Mouse (Mus musculus): ENCODE results near the gene Fgfr2.
A peak's percentile ranks its signal among the peaks of the same experiment; 100 is the strongest.

Fgfr2 gene

GRCm38 (mm10) chr7:130890871-130891270, 2232.3 kb downstream of the Fgfr2 start:
- DNase-seq (ENCODE audit: low spot score) = no peak

- no peak for DNase-seq (ENCODE audit: low spot score)
These were observed 2235.2 kb downstream of the Fgfr2 start for GRCm38 (mm10) chr7:130887946-130888345.

- no peak for DNase-seq (ENCODE audit: low spot score)
These were observed 2236.9 kb downstream of the Fgfr2 start for GRCm38 (mm10) chr7:130886246-130886645.

- no peak for DNase-seq (ENCODE audit: low spot score)
These were observed 2239.0 kb downstream of the Fgfr2 start for GRCm38 (mm10) chr7:130884161-130884560.

GRCm38 (mm10) chr7:130867256-130867655, 2255.9 kb downstream of the Fgfr2 start:
- DNase-seq (ENCODE audit: low spot score) = no peak

- DNase-seq (ENCODE audit: low spot score) = no peak
These were observed 2256.5 kb downstream of the Fgfr2 start for GRCm38 (mm10) chr7:130866640-130867039.

GRCm38 (mm10) chr7:130865613-130866591, 2257.2 kb downstream of the Fgfr2 start, which contains the start of gene Plekha1:
Plekha1 (plus strand) TSS chr7:130865756.
- peak; percentile 84 for DNase-seq (ENCODE audit: low spot score)

- no peak for DNase-seq (ENCODE audit: low spot score)
These were observed 2258.4 kb downstream of the Fgfr2 start for GRCm38 (mm10) chr7:130864711-130865110.

GRCm38 (mm10) chr7:130862501-130862900, 2260.6 kb downstream of the Fgfr2 start:
- DNase-seq (ENCODE audit: low spot score) = no peak

GRCm38 (mm10) chr7:130860721-130861142, 2262.4 kb downstream of the Fgfr2 start:
- no peak for DNase-seq (ENCODE audit: low spot score)

- DNase-seq (ENCODE audit: low spot score) = no peak
These were observed 2263.2 kb downstream of the Fgfr2 start for GRCm38 (mm10) chr7:130859926-130860325.

- no peak for DNase-seq (ENCODE audit: low spot score)
These were observed 2265.2 kb downstream of the Fgfr2 start for GRCm38 (mm10) chr7:130857973-130858372.

- no peak for DNase-seq (ENCODE audit: low spot score)
These were observed 2267.5 kb downstream of the Fgfr2 start for GRCm38 (mm10) chr7:130855681-130856080.

GRCm38 (mm10) chr7:130854684-130855292, 2268.4 kb downstream of the Fgfr2 start:
- DNase-seq (ENCODE audit: low spot score) = no peak

GRCm38 (mm10) chr7:130847164-130847718, 2275.9 kb downstream of the Fgfr2 start:
- no peak for DNase-seq (ENCODE audit: low spot score)

GRCm38 (mm10) chr7:130839380-130840100, 2283.6 kb downstream of the Fgfr2 start:
- no peak for DNase-seq (ENCODE audit: low spot score)

GRCm38 (mm10) chr7:130838658-130839025, 2284.5 kb downstream of the Fgfr2 start:
- DNase-seq (ENCODE audit: low spot score) = no peak

- no peak for DNase-seq (ENCODE audit: low spot score)
These were observed 2285.1 kb downstream of the Fgfr2 start for GRCm38 (mm10) chr7:130837941-130838657.

- DNase-seq (ENCODE audit: low spot score) = no peak
These were observed 2287.1 kb downstream of the Fgfr2 start for GRCm38 (mm10) chr7:130836066-130836465.

- DNase-seq (ENCODE audit: low spot score) = no peak
These were observed 2287.9 kb downstream of the Fgfr2 start for GRCm38 (mm10) chr7:130834958-130835861.

Data from spleen, adult 12 weeks (tissue).